Comparison of ENCODE assay signal across 21 mouse cellular contexts in the genomic region with DNA sequence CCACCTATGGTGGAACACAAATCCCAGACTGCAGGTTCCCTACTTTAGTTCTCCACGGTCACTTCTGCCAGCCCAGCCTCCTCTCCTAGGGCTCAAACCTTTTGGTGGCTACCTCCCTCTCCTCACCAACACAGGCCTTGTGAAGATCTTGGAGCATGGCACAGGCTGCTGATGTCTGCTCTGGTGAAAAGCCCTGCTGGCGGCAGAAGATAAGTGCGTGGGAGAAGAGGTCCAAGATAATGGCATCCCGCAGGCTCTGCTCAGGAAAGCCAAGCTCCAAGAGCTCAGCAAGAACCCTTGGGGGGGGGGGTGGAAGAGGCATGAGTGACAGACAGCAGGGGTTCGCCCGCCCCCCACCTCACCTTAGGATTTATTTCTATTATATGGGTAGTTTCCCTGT. TPM values are rescaled to one million over a fixed set of nuclear protein-coding genes. Genes with fewer than 3 reads are reported as not detected.
DNase-seq lines count a peak whose midpoint lies in the region; ATAC-seq and TF ChIP-seq lines count a peak whose summit lies in the region.
"Had no signal": no experiment of that assay in that cellular context is flagged by ENCODE, and none has a peak within 500 bp of the region (broad histone marks: within the 10 kb centered on the region; RNA-seq: fewer than 3 reads in every experiment).

No protein-coding gene starts in this region.

- H3K27me3 ChIP-seq in forebrain, embryonic 11.5 days (ENCODE audit: control insufficient read depth, insufficient read depth, low read length), result no peaks in the 10 kb centered on the region
- H3K27me3 ChIP-seq in forebrain, embryonic 12.5 days, result no peaks in the 10 kb centered on the region
- no peaks in the 10 kb centered on the region for H3K27me3 ChIP-seq in liver, embryonic 12.5 days (replicated peaks)
- no peaks in the 10 kb centered on the region for H3K27me3 ChIP-seq in hindbrain, postnatal 0 days (ENCODE audit: insufficient read depth, low read length)
- H3K27me3 ChIP-seq: embryonic facial prominence, embryonic 12.5 days had no signal

- peaks cover 8% of the 10 kb centered on the region for H3K4me1 ChIP-seq in forebrain, embryonic 11.5 days (replicated peaks; ENCODE audit: control insufficient read depth, insufficient read depth, low read length)
- peaks cover 18% of the 10 kb centered on the region for H3K4me1 ChIP-seq in forebrain, embryonic 12.5 days
- peaks cover 48% of the 10 kb centered on the region for H3K4me1 ChIP-seq in liver, embryonic 12.5 days
- H3K4me1 ChIP-seq in hindbrain, postnatal 0 days (ENCODE audit: insufficient read depth, low read length), result no peaks in the 10 kb centered on the region; the same call in 1 of the 2 replicates

- H3K4me2 ChIP-seq in forebrain, embryonic 11.5 days (ENCODE audit: low read depth, low read length, severe bottlenecking), result no peak overlapping the region
- H3K4me2 ChIP-seq in forebrain, embryonic 12.5 days, result no peak overlapping the region
- peak overlapping the region; percentile 41 for H3K4me2 ChIP-seq in liver, embryonic 12.5 days
- H3K4me2 ChIP-seq in hindbrain, postnatal 0 days (ENCODE audit: low read depth, low read length), result no peak overlapping the region
- H3K4me2 ChIP-seq: embryonic facial prominence, embryonic 12.5 days had no signal

- no peak for ATAC-seq in forebrain, embryonic 11.5 days (replicated peaks; ENCODE audit: low FRiP score)
- no peak for ATAC-seq in forebrain, embryonic 12.5 days (ENCODE audit: low FRiP score)
- ATAC-seq in liver, embryonic 12.5 days, result peak; percentile 66
- peak; percentile 53 for ATAC-seq in megakaryocyte-erythroid progenitor cell, adult 5-6 weeks (replicated peaks; ENCODE audit: low FRiP score, low TSS enrichment, poor library complexity, severe bottlenecking)
- ATAC-seq in hindbrain, postnatal 0 days, result no peak
- ATAC-seq: CD4-positive, CD25-positive, alpha-beta regulatory T cell, adult 4 months had no signal

- H3K9me3 ChIP-seq in forebrain, embryonic 11.5 days (ENCODE audit: control insufficient read depth, low read length), result no peaks in the 10 kb centered on the region
- H3K9me3 ChIP-seq in forebrain, embryonic 12.5 days, result no peaks in the 10 kb centered on the region
- no peaks in the 10 kb centered on the region for H3K9me3 ChIP-seq in liver, embryonic 12.5 days (replicated peaks)
- H3K9me3 ChIP-seq in hindbrain, postnatal 0 days (ENCODE audit: low read length), result no peaks in the 10 kb centered on the region
- H3K9me3 ChIP-seq: embryonic facial prominence, embryonic 12.5 days; hindbrain, embryonic 10.5 days had no signal

- no peak overlapping the region for H3K4me3 ChIP-seq in forebrain, embryonic 11.5 days (ENCODE audit: low read depth, low read length)
- no peak overlapping the region for H3K4me3 ChIP-seq in forebrain, embryonic 12.5 days (replicated peaks)
- H3K4me3 ChIP-seq in liver, embryonic 12.5 days, result no peak overlapping the region
- H3K4me3 ChIP-seq in hindbrain, postnatal 0 days (ENCODE audit: low read length), result no peak overlapping the region
- H3K4me3 ChIP-seq: embryonic facial prominence, embryonic 12.5 days; layer of hippocampus, adult 2 months had no signal

- no peak overlapping the region for H3K27ac ChIP-seq in forebrain, embryonic 11.5 days (ENCODE audit: low read depth, low read length)
- no peak overlapping the region for H3K27ac ChIP-seq in forebrain, embryonic 12.5 days
- peak overlapping the region; percentile 67 for H3K27ac ChIP-seq in liver, embryonic 12.5 days
- H3K27ac ChIP-seq in hindbrain, postnatal 0 days, result no peak overlapping the region
- H3K27ac ChIP-seq: embryonic facial prominence, embryonic 12.5 days; hindbrain, embryonic 10.5 days; layer of hippocampus, adult 2 months had no signal

- TF ChIP-seq CTCF in hindbrain, postnatal 0 days (IDR thresholded peaks at IDR 0.05; ENCODE audit: low read depth), result no peak

- 93% methylated on average over 6 of the region's 6 CpGs for WGBS in forebrain, embryonic 11.5 days
- 91% methylated on average over 6 of the region's 6 CpGs for WGBS in forebrain, embryonic 12.5 days
- WGBS in liver, embryonic 12.5 days (ENCODE audit: insufficient replicate concordance), result 54% methylated on average over 6 of the region's 6 CpGs
- WGBS in hindbrain, postnatal 0 days, result 91% methylated on average over 6 of the region's 6 CpGs

- DNase-seq in forebrain, embryonic 11.5 days (ENCODE audit: low spot score), result peak; percentile 46
- peak; percentile 51 for DNase-seq in c-Kit-positive CD71-positive TER-119-negative erythroid progenitor cells, embryonic 14.5 days (ENCODE audit: low read depth)
- no peak for DNase-seq in thymus, postnatal 36 days
- DNase-seq in hindbrain, postnatal 0 days (ENCODE audit: low spot score), result no peak
- no peak for DNase-seq in kidney, postnatal 14 days
- DNase-seq: adrenal gland, postnatal 36 days; cerebellum, adult 8-10 months; gastrocnemius, postnatal 14 days; kidney, adult 11 months; layer of hippocampus, postnatal 36 days; lung, postnatal 10 days; retina, postnatal 1 day; thymus, adult 2 months had no signal

- no peak overlapping the region for H3K9ac ChIP-seq in forebrain, embryonic 11.5 days (ENCODE audit: low read length)
- no peak overlapping the region for H3K9ac ChIP-seq in forebrain, embryonic 12.5 days
- H3K9ac ChIP-seq in liver, embryonic 12.5 days, result peak overlapping the region; percentile 49
- no peak overlapping the region for H3K9ac ChIP-seq in hindbrain, postnatal 0 days (replicated peaks; ENCODE audit: low read length)
- H3K9ac ChIP-seq: embryonic facial prominence, embryonic 12.5 days had no signal

- H3K36me3 ChIP-seq in forebrain, embryonic 11.5 days (ENCODE audit: control insufficient read depth, insufficient read depth, low read length), result peaks cover 5% of the 10 kb centered on the region; the same call in 1 of the 2 replicates
- H3K36me3 ChIP-seq in forebrain, embryonic 12.5 days (replicated peaks), result peaks cover 50% of the 10 kb centered on the region
- peaks cover 58% of the 10 kb centered on the region for H3K36me3 ChIP-seq in liver, embryonic 12.5 days
- H3K36me3 ChIP-seq in hindbrain, postnatal 0 days (ENCODE audit: insufficient read depth, low read length), result peaks cover 40% of the 10 kb centered on the region

RNA-seq across cellular contexts. Expression of gene Ccdc189, which starts 2.2 kb away (rescaled TPM):
- 13.5 and 17.7 TPM in 2 replicates for polyA plus RNA-seq in forebrain, embryonic 11.5 days (2014; fragmentation: Nextera tagmentation; extraction: Ambion mirVana)
- polyA plus RNA-seq in forebrain, embryonic 12.5 days (2016; fragmentation: Nextera tagmentation; extraction: Ambion mirVana), result 12.7 and 16.3 TPM in 2 replicates
- polyA plus RNA-seq in liver, embryonic 12.5 days (2016; fragmentation: Nextera tagmentation; extraction: Ambion mirVana), result 7.9 and 8.8 TPM in 2 replicates
- total RNA-seq in megakaryocyte-erythroid progenitor cell, adult 5-6 weeks (2014; fragmentation: Nextera tagmentation), result 6.1 TPM in 1 of 2 replicates, not detected in the other
- 0.38 and 6.8 TPM in 2 replicates for total RNA-seq in megakaryocyte-erythroid progenitor cell, adult 5-6 weeks (2017)
- 9.0 and 10.9 TPM in 2 replicates for total RNA-seq in hindbrain, postnatal 0 days (2014; rRNA removed)
- 9.2 and 11.2 TPM in 2 replicates for polyA plus RNA-seq in hindbrain, postnatal 0 days (2015; fragmentation: Nextera tagmentation; extraction: Ambion mirVana)

RNA-seq across cellular contexts. Expression of gene Rnf40, which starts 2.4 kb away (rescaled TPM):
- 59.1 and 66.3 TPM in 2 replicates for polyA plus RNA-seq in forebrain, embryonic 11.5 days (2014; fragmentation: Nextera tagmentation; extraction: Ambion mirVana)
- polyA plus RNA-seq in forebrain, embryonic 12.5 days (2016; fragmentation: Nextera tagmentation; extraction: Ambion mirVana), result 67.7 and 74.1 TPM in 2 replicates
- polyA plus RNA-seq in liver, embryonic 12.5 days (2016; fragmentation: Nextera tagmentation; extraction: Ambion mirVana), result 36.3 and 36.9 TPM in 2 replicates
- total RNA-seq in megakaryocyte-erythroid progenitor cell, adult 5-6 weeks (2014; fragmentation: Nextera tagmentation), result 45.6 and 48.7 TPM in 2 replicates
- total RNA-seq in megakaryocyte-erythroid progenitor cell, adult 5-6 weeks (2017), result 35.1 and 37.9 TPM in 2 replicates
- 33.6 and 34.6 TPM in 2 replicates for total RNA-seq in hindbrain, postnatal 0 days (2014; rRNA removed)
- polyA plus RNA-seq in hindbrain, postnatal 0 days (2015; fragmentation: Nextera tagmentation; extraction: Ambion mirVana), result 35.6 and 36.2 TPM in 2 replicates

RNA-seq across cellular contexts. Expression of gene Phkg2, which starts 13.0 kb away (rescaled TPM):
- 57.9 and 60.5 TPM in 2 replicates for polyA plus RNA-seq in forebrain, embryonic 11.5 days (2014; fragmentation: Nextera tagmentation; extraction: Ambion mirVana)
- 56.6 and 60.7 TPM in 2 replicates for polyA plus RNA-seq in forebrain, embryonic 12.5 days (2016; fragmentation: Nextera tagmentation; extraction: Ambion mirVana)
- 23.1 and 26.7 TPM in 2 replicates for polyA plus RNA-seq in liver, embryonic 12.5 days (2016; fragmentation: Nextera tagmentation; extraction: Ambion mirVana)
- total RNA-seq in megakaryocyte-erythroid progenitor cell, adult 5-6 weeks (2014; fragmentation: Nextera tagmentation), result 43.0 and 59.6 TPM in 2 replicates
- 21.1 and 30.5 TPM in 2 replicates for total RNA-seq in megakaryocyte-erythroid progenitor cell, adult 5-6 weeks (2017)
- 63.1 and 71.4 TPM in 2 replicates for total RNA-seq in hindbrain, postnatal 0 days (2014; rRNA removed)
- polyA plus RNA-seq in hindbrain, postnatal 0 days (2015; fragmentation: Nextera tagmentation; extraction: Ambion mirVana), result 58.2 and 65.0 TPM in 2 replicates

RNA-seq across cellular contexts. Expression of gene Tmem265, which starts 25.0 kb away (rescaled TPM):
- polyA plus RNA-seq in forebrain, embryonic 11.5 days (2014; fragmentation: Nextera tagmentation; extraction: Ambion mirVana), result 10.2 and 13.0 TPM in 2 replicates
- 4.2 and 4.7 TPM in 2 replicates for polyA plus RNA-seq in forebrain, embryonic 12.5 days (2016; fragmentation: Nextera tagmentation; extraction: Ambion mirVana)
- polyA plus RNA-seq in liver, embryonic 12.5 days (2016; fragmentation: Nextera tagmentation; extraction: Ambion mirVana), result 1.7 and 2.9 TPM in 2 replicates
- total RNA-seq in megakaryocyte-erythroid progenitor cell, adult 5-6 weeks (2014; fragmentation: Nextera tagmentation), result not detected in 2 replicates
- total RNA-seq in megakaryocyte-erythroid progenitor cell, adult 5-6 weeks (2017), result 3.4 TPM in 1 of 2 replicates, not detected in the other
- 5.7 and 20.5 TPM in 2 replicates for total RNA-seq in hindbrain, postnatal 0 days (2014; rRNA removed)
- 7.1 and 9.2 TPM in 2 replicates for polyA plus RNA-seq in hindbrain, postnatal 0 days (2015; fragmentation: Nextera tagmentation; extraction: Ambion mirVana)
- total RNA-seq: adrenal gland, postnatal 36 days; ES-E14; gastrocnemius, postnatal 14 days; layer of hippocampus, adult 2 months had no signal

RNA-seq across cellular contexts. Expression of gene Zfp629, which starts 29.4 kb away (rescaled TPM):
- 33.4 and 36.6 TPM in 2 replicates for polyA plus RNA-seq in forebrain, embryonic 11.5 days (2014; fragmentation: Nextera tagmentation; extraction: Ambion mirVana)
- polyA plus RNA-seq in forebrain, embryonic 12.5 days (2016; fragmentation: Nextera tagmentation; extraction: Ambion mirVana), result 31.7 and 34.6 TPM in 2 replicates
- polyA plus RNA-seq in liver, embryonic 12.5 days (2016; fragmentation: Nextera tagmentation; extraction: Ambion mirVana), result 3.3 and 3.8 TPM in 2 replicates
- 7.2 and 7.8 TPM in 2 replicates for total RNA-seq in megakaryocyte-erythroid progenitor cell, adult 5-6 weeks (2014; fragmentation: Nextera tagmentation)
- 3.4 and 9.1 TPM in 2 replicates for total RNA-seq in megakaryocyte-erythroid progenitor cell, adult 5-6 weeks (2017)
- total RNA-seq in hindbrain, postnatal 0 days (2014; rRNA removed), result 36.2 and 40.0 TPM in 2 replicates
- 12.1 and 12.3 TPM in 2 replicates for polyA plus RNA-seq in hindbrain, postnatal 0 days (2015; fragmentation: Nextera tagmentation; extraction: Ambion mirVana)

Comparison
In these comparisons a context has a peak if more than half of its experiments do, and no peak if none do; other contexts are left out.
1. ATAC-seq: peak in liver, embryonic 12.5 days (single experiment) and megakaryocyte-erythroid progenitor cell, adult 5-6 weeks (single experiment); none in forebrain, embryonic 11.5 days (single experiment), forebrain, embryonic 12.5 days (single experiment) and hindbrain, postnatal 0 days (single experiment).
2. DNase-seq: peak in forebrain, embryonic 11.5 days (single experiment) and c-Kit-positive CD71-positive TER-119-negative erythroid progenitor cells, embryonic 14.5 days (single experiment); none in thymus, postnatal 36 days (0 of 2), hindbrain, postnatal 0 days (single experiment) and kidney, postnatal 14 days (single experiment).